Mouse (Mus musculus) colon, adult 2 months (tissue): Measurements from ENCODE around the gene Afp. TPM values are rescaled to one million over a fixed set of nuclear protein-coding genes. Genes with fewer than 3 reads are reported as not detected.

Experiments used
- polyA plus RNA-seq: library from polyadenylated mRNA; depleted of rRNA; stranded (reverse); fragments of >200 nt; gene quantifications from 2 replicates; pipeline ENCODE4 v1.2.3, GENCODE M21; 2012; rRNA removed

The Afp gene
- polyA plus RNA-seq, result not detected in 2 replicates

GRCm38 (mm10) chr5:90490518-90490917 lies at the start of gene Afp:
TSS of gene Afp (plus strand) at chr5:90490737.

GRCm38 (mm10) chr5:90460619-90461018 lies 29.9 kb upstream of the Afp start, which contains the start of gene Alb:
TSS of gene Alb (plus strand) at chr5:90460897.

GRCm38 (mm10) chr5:90518356-90519100 lies 28.0 kb downstream of the Afp start, which contains the start of gene Afm:
TSS of gene Afm (plus strand) at chr5:90518932.

Other genes starting within 250 kb of the Afp start
- gene Ankrd17, start 124.2 kb upstream of the Afp start, polyA plus RNA-seq, result 15.2 and 17.3 TPM in 2 replicates
- 0.59 and 0.76 TPM in 2 replicates for gene Gm9958, start 123.5 kb upstream of the Afp start, polyA plus RNA-seq
- gene Alb, start 29.8 kb upstream of the Afp start, polyA plus RNA-seq, result 1.5 and 2.0 TPM in 2 replicates
- gene Afm, start 28.2 kb downstream of the Afp start, polyA plus RNA-seq, result 0.13 and 0.29 TPM in 2 replicates
- 0.05 and 0.07 TPM in 2 replicates for gene 5830473C10Rik, start 70.4 kb downstream of the Afp start, polyA plus RNA-seq
- gene Rassf6, start 149.9 kb downstream of the Afp start, polyA plus RNA-seq, result 9.2 and 19.7 TPM in 2 replicates